Mouse (Mus musculus) urinary bladder, postnatal 36 days (tissue): ENCODE measurements at regions not wholly inside any gene's neighbourhood (a gene's known extent, or its start where the extent isn't known, plus 50 kb on each side); places are given as distances from the start of the nearest gene placed in this dataset.

Source experiments
- DNase-seq, 2 experiments: peaks; one replicate each; pipeline ENCODE4 v3.0.0; 2022; ENCODE audit warnings: low spot score in 2 of 2, mixed read lengths in 1 of 2

DNA sequence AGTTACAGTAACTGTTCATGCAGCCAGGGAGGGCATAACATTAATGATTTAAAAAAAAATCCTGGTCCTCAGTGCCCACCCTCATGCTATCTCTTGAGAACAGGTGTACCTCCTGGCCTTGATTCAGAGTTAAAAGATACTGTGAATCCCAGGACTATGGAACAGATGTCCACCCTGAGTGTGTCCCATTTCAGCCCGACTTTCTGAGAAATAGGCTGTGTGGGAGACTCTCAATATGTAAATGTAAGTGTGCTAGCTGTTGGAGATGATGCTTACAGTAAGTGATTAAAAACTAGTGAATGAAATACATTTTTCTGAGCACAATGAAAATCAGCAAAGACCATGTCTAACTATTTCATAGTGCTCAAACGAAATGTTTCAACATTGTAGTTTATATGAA lies 219.2 kb downstream of the Etaa1 start:
- no peak for DNase-seq

DNA sequence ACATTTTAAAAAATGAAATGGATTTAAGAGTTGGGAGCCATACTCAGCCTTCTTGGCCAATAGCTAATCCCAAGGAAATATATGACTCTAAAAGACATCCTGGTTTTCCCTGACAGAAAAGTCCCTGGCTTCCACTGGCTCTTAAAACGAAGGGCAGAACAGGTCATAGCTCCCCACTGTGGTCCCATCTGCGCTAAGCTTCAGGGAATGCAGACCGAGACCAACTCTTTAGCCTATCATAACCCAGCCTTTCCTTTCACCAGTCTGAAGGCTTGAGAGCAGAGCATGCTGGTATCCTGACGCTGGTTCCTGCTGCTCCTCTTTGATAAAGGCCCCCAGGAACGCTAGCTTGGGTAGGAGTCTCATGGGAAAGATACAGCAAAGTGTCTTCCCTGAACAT lies 214.8 kb downstream of the Etaa1 start:
- DNase-seq, result no peak

- DNase-seq, result no peak
Observed at GRCm38 (mm10) chr11:17743821-17744220, 209.9 kb downstream of the Etaa1 start.

DNA sequence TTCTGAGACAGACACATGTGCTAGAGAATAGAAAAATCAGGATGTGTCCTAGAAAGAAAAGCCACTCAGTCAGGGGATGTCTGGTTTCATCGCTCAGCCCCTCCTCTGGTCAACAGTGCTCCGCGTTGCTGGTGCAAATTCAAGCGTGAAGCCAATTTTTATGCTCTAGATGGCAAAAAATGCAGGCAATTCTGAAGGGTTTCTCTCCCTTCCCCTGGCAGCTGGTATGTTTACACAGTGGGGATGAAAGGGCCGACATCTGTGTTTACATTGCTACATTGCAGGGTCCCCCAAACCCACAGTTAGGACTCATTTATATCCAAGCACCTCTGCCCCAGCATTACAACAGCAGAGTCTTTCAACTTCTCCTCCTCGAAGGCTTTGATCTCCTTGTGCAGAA lies 203.3 kb downstream of the Etaa1 start:
- DNase-seq, result no peak

DNA sequence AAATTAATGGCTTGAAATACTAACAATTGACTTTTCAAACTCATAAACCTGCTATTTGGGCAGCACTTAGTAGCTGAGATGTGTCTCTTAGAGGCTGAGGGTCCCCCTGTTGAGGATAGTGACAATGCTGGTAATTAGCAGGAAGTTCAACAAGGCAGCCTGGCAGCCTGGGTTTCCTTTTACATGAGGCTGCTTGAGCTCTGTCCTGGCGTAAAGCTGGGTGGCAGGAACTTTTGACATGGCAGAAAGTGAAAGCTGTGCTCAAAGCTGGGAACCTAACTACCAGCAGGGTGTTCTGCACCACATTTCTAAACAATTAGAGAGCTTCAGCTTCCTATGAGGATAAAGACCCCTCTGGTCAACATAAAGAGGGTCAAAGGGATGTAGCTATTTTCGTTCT lies 194.5 kb downstream of the Etaa1 start:
- no peak for DNase-seq

DNA sequence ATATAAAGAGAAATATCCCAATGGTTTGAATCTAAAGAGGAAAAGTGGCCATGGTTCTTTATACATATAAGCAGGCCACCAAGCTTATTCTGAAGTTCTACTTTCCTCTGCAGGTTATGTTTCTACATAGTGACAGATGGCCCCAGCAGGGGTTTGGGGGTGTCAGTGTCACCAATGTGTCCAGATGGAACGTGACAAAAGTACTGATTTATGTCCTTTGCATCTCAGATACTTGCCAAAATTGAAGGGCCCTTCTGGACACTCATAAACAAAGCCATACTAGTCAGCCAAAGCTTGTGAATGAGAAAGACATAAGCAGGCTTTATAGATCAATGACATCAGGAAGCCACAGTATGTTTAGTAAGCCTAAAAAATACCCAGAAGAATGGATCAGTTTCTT lies 190.3 kb downstream of the Etaa1 start:
- DNase-seq, result no peak

DNA sequence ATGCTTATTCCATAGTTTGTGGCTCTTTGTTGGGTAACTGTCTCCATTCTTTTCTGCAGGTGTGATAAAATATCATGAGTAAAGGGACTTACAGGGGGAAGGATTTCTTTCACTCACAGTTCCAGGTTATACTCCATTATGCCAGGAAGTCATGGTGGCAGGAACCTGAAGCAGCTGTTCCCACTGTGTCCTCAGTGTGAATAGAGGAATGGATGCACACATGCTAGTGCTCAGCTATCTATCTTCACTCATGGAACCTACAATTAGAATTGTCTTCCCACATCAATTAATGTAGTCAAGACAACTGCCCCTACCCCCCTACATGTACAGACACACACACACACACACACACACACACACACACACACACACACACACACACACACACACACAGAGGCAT lies 189.5 kb downstream of the Etaa1 start:
- no peak for DNase-seq

GRCm38 (mm10) chr11:17768345-17768759 lies 185.3 kb downstream of the Etaa1 start:
- DNase-seq, result peak; percentile 15 to 37

- no peak for DNase-seq
Observed at GRCm38 (mm10) chr11:17768837-17769466, 184.7 kb downstream of the Etaa1 start.

DNA sequence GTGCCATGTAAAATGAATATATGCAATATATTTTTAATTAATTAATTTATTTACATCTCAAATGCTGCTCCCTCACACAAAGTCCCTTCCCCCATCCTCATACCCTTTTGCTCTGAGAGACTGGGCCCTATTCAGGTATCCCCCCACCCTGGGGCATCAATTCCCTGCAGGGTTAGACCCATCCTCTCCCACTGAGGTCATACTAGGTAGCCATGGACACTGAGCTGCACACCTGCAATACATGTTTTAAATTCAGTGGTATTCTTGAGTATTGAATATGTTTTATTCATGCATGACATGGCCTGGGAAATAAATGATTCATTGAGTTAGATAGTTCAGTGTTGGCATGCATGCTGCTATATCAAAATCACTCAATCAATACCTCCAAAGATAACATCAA lies 156.0 kb downstream of the Etaa1 start:
- no peak for DNase-seq

DNA sequence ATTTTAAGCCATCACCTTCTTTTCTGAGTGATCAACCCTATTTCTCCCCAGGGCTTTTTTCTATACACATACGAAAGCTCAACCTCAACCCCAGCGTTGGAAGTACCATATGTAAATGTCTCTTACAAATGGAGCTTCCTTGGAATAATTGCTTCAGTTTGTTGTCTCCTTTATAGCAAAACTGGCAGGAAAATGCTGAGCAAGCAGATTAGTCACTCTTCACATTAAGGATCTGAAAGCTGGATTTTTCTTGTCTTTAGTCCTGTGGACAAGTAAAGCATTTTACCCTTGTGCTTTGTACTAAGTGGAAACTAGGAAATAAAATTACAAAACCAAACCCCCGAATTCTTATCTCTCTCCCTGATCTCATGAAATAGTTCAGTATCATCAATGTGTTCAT lies 145.8 kb downstream of the Etaa1 start:
- DNase-seq, result no peak

- no peak for DNase-seq
Observed at GRCm38 (mm10) chr11:17811829-17812559, 141.7 kb downstream of the Etaa1 start.

DNA sequence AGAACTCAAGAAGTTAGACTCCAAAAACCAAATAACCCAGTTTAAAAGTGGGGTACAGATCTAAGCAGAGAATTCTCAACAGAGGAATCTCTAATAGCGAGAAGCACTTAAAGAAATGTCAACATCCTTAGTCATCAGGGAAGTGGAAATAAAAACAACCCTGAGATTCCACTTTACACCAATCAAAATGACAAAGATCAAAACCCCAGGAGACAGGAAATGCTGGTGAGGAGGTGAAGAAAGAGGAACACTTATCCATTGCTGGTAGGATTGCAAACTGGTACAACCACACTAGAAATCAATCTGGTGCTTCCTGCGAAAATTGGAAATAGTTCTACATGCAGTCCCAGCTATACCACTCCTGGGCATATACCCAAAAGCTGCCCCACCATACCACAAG lies 111.0 kb downstream of the Etaa1 start:
- DNase-seq, result no peak

DNA sequence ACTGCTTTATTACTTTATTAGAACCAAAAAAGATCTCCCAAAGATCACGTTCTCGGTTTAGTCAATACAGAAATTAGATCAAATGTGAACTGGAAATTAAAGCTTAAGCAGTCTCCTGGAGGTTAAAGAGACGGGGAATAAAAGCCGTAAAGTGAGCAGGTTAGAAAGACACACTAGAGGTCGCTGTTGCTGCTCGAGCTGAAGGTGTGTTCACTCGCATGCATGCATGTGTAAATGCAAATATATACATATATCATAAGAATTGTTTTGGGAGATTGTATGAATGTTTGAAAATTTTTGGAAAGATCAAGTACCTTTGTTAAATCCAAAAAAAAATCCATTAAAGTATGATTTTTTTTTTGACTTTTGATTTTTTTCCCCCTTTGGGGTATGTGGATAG lies 101.3 kb downstream of the Etaa1 start:
- no peak for DNase-seq

GRCm38 (mm10) chr11:17853246-17853804 lies 100.3 kb downstream of the Etaa1 start:
- no peak for DNase-seq

DNA sequence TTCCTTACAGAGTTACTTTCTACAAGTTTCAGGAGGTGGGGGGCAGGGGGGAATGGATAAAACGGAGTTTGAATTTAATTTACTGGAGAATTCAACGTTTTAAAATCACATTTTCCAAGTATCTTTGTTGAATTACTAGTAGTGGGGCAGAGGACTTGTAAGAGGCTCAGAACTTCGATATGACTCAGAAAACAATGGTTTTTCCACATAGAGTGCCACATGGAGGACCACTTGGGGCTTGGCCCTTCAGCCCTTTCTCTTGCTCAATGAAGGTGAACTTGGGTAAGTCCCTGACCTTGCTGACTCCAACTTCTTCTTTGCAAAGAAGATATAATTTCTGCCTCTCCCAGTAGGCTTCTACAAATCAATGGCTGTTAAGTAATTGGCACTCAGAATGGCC lies 99.8 kb downstream of the Etaa1 start:
- DNase-seq, result no peak

DNA sequence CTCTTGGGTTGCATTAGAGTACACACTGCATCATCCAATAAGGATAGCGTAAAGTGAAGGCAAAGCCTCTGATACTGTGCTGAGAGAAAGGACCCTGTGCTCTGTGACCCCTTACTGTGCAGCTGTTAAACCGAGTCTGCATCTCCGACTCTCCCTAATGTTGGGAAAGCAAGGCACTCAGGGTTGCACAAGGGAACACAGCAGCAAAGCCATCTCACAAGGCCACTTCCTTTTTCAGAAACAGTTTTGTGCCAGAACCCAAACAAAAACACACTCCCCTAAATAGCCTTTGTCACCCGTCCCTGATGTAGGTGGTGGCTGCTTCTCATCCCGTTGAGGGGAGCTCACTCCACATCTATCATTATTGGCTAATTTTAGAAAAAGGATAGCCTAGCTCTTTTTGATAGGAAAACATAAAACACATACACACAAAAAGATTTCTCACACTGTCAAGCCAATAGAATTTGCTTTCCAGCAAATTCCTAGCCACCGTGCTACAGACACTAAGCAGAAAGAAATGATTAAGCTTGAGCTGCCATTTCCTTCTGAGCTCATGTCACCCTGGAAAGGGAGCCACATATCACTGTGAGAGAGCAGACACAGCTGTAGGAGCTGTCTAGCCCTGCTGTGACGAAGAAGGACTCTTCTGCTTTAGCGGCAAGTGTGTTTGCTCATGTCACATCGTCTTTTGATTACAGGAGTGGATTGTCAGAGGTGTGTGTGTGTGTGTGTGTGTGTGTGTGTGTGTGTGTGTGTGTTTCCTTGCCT lies 94.1 kb downstream of the Etaa1 start:
- no peak for DNase-seq

DNA sequence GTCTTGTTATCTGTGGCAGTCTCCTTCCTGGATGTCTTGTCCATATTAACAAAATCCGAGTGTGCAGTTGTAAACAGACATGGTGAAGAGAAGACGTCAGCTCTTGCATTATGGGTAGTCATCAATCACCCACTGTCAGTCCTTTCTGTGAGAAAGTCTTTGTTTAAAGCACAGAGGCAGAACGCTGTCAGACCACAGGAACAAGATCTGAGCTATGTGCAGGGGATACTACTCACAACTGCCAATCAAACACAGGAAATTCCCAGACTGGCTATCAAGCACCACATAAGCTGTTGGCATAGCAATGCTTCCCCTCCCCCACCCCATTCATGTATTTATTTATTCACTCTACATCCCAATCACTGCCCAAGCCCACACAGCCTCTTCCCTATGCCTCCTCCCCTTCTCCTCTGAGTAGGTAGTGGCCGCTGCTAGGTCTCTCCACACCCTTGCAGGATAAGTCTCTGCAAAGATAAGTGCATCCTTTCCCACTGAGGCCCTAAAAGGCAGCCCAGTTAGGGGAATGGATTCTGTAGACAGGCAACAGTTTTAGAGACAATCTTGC lies 88.8 kb downstream of the Etaa1 start:
- DNase-seq, result no peak

- no peak for DNase-seq
Observed at GRCm38 (mm10) chr11:17870690-17871089, 83.0 kb downstream of the Etaa1 start.

GRCm38 (mm10) chr11:17871920-17872319 lies 81.8 kb downstream of the Etaa1 start:
- DNase-seq, result no peak

GRCm38 (mm10) chr11:17883276-17883675 lies 70.4 kb downstream of the Etaa1 start:
- no peak for DNase-seq
